Mouse (Mus musculus) intestine, embryonic 16.5 days (tissue): ENCODE measurements at regions not wholly inside any gene's neighbourhood (a gene's known extent, or its start where the extent isn't known, plus 50 kb on each side); places are given as distances from the start of the nearest gene placed in this dataset.

Experiments used
- ATAC-seq: fragments of 200-750 bp; cut with Nextera tagmentation; 2 replicates; pipeline ENCODE4 v1.8.0; 2017; ENCODE audit warnings: moderate TSS enrichment, moderate library complexity
- H3K27ac ChIP-seq: fragments of 300-500 bp; sonication (generic); 2 replicates; pipeline ENCODE4 v1.5.1; 2014; ENCODE audit warnings: mild to moderate bottlenecking, low read length
- H3K27me3 ChIP-seq: fragments of 300-500 bp; sonication (generic); replicated peaks from 2 replicates; pipeline ENCODE4 v1.6.1; 2014; ENCODE audit warnings: low read length, control low read depth, mixed read lengths; ENCODE audit not compliant: control insufficient read depth, insufficient read depth
- H3K36me3 ChIP-seq: fragments of 300-500 bp; sonication (generic); 2 replicates; pipeline ENCODE4 v1.6.1; 2014; ENCODE audit warnings: low read length, control low read depth; ENCODE audit not compliant: control insufficient read depth, insufficient read depth
- H3K4me1 ChIP-seq: fragments of 300-500 bp; sonication (generic); 2 replicates; pipeline ENCODE4 v1.6.1; 2014; ENCODE audit warnings: low read length, control low read depth, mixed read lengths; ENCODE audit not compliant: control insufficient read depth, insufficient read depth
- H3K4me2 ChIP-seq: fragments of 300-500 bp; sonication (generic); 2 replicates; pipeline ENCODE4 v1.6.1; 2014; ENCODE audit warnings: low read depth, low read length, control low read depth
- H3K4me3 ChIP-seq: fragments of 300-500 bp; sonication (generic); 2 replicates; pipeline ENCODE4 v1.5.1; 2014; ENCODE audit warnings: mild to moderate bottlenecking, low read length
- H3K9ac ChIP-seq: fragments of 300-500 bp; sonication (generic); 2 replicates; pipeline ENCODE4 v1.6.1; 2014; ENCODE audit warnings: low read depth, low read length
- H3K9me3 ChIP-seq: fragments of 300-500 bp; sonication (generic); 2 replicates; pipeline ENCODE4 v1.6.1; 2016; ENCODE audit warnings: low read length, control low read depth; ENCODE audit not compliant: control insufficient read depth
- WGBS: fragments of 180-500 bp; shearing (Covaris S2); extraction: QIAGEN DNeasy Blood & Tissue Kit; methylation state at CpG from one replicate; pipeline ENCODE4 v1.1.7; 2014; 5-methylcytosine and 5-hydroxymethylcytosine counted together

DNA sequence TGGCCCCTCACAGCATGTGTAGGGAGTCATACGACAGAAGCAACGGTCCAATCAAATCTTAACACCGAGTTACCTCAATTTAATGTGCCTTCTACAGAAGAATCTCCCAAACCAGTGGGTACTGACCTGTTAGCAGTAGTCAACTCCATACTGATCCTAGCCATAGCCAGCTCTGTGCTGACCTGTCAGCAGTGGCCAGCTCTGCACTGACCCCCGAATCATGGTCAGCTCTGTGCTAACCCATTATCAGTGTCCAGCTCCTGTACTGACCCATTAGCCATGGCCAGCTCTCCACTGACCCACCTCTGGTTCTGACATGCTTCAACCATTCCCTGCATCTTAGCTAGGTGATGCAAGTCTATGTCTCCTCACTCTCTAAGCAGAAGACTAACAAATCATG is 451.3 kb upstream of the Cdh4 start:
- no peak for ATAC-seq
- H3K4me1 ChIP-seq: no peaks in the 10 kb centered on the region
- WGBS: 89% methylated on average over 4 of the region's 4 CpGs
- H3K9me3 ChIP-seq: no peaks in the 10 kb centered on the region
- H3K4me3 ChIP-seq: no peak overlapping the region
- no peak overlapping the region for H3K4me2 ChIP-seq
- no peaks in the 10 kb centered on the region for H3K27me3 ChIP-seq
- H3K27ac ChIP-seq: no peak overlapping the region
- H3K9ac ChIP-seq: no peak overlapping the region
- H3K36me3 ChIP-seq: no peaks in the 10 kb centered on the region

DNA sequence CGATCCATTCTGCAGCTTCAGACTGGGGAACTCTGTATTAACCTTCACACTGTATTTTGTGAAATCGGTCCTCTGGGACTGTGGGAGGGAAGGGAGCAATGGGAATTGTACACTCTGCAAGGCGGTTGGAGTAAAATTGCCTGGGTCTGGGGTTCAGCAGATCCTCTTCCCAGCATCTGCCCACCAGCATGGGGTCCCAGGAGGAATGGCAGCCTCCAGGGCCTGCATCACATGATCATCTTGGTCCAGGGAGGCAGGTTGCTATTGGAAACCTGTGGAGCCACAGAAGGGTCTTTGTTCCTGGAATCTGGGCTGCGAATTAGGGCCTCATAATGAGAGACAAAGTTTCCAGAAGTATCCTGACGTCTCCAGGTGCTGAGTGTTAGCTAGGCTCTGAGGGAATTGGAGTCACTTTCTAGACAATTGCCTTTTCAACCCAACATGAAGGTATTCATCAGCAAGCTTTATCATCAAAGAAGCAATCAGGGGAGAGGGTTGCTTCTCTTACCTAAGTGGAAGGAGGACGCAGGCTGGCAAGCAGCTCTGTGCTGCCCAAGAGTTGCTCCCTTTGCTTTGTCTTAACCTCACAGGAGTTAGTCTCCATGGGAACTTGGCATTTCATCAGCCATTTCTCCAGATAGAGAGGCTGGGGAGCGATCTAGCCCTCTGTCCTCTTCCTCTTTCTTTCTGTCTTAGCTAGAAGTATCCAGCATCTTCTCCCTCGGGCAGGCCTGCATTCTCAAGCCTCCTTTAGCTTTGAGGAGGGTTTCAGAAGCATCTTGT is 449.7 kb upstream of the Cdh4 start:
- whole genome bisulfite sequencing: 78% methylated on average over 8 of the region's 8 CpGs
- Histone ChIP-seq H3K4me1 (no peaks in the 10 kb centered on the region), H3K9ac (no peak overlapping the region)

DNA sequence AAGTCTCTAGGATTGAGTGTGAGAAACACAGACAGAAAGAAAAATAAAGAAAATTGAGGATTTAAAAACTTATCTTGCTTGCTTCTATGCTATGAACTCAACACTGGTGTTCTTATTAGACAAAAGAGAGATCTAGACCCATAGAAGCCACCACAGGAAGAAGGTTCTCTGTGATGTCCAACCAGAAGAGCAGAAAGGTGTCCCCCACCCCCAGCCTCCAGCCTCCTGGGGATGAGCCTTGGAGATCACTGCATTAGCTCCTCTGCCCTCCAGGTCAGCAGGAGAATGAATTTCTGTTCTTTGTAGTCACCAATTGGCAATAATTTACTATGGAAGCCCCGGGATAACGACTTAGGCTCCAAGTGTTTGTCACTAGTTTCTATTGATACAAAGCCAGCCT is 444.3 kb upstream of the Cdh4 start:
- no peak overlapping the region for H3K9ac ChIP-seq
- H3K4me2 ChIP-seq: no peak overlapping the region
- H3K27me3 ChIP-seq: no peaks in the 10 kb centered on the region
- no peaks in the 10 kb centered on the region for H3K36me3 ChIP-seq
- ATAC-seq: no peak
- H3K4me3 ChIP-seq: no peak overlapping the region
- H3K27ac ChIP-seq: no peak overlapping the region
- 58% methylated on average over 2 of the region's 2 CpGs for WGBS
- H3K9me3 ChIP-seq: no peaks in the 10 kb centered on the region
- H3K4me1 ChIP-seq: no peaks in the 10 kb centered on the region

More for the DNA sequence above, 449.7 kb upstream of the Cdh4 start:
- Histone ChIP-seq H3K4me3 (no peak overlapping the region), H3K36me3 (no peaks in the 10 kb centered on the region), H3K4me2 (no peak overlapping the region), H3K9me3 (no peaks in the 10 kb centered on the region), H3K27me3 (no peaks in the 10 kb centered on the region), H3K27ac (no peak overlapping the region)
- ATAC-seq: no peak

DNA sequence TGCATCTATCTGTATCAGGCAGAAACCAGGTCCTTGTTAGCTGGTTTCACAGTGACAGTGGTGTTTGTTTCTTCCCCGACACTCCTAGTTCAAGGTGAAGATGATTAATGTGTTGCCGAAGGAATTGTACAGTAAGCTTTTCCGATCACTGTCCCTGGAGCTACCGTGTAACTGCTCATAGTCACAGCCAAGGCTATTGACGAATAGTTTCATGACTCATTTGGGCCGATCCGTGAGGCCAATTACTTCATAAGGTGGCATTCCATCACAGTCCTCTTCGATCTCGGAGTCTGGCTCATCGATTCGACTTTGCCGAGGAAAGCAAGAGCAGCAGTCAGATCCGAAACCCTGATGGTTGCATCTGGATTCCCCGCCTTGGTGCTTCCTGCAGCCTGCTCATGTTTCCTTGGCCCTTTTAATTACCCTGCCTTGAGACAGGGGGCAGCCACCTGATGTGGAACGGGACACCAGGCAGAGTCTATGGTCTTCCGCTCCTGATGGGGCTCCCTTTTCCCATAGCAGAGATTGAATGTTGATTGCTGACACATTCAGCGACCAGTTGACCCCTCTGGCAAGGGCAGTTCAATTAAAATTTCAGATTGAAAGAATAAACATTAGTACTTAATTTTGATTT is 441.7 kb upstream of the Cdh4 start:
- no peak for ATAC-seq
- H3K27me3 ChIP-seq: no peaks in the 10 kb centered on the region

DNA sequence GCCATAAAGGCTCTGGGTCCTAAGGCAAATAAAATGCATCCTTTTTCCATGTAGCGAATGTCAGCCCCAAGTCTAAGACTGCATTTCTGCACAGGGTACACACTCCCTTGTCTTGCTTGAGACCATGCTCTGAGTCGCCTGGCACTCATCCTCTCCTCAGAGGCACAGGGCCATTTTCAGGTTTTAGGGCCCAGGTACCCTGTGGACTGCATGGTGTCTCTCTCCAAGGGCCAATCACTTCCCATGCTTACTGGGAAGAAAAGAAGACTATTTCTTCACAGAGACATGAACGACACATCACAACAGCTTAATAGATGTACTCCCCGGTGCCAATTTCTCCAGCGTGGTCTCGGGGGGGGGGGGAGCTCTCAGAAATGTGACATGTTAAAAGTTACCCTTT is 434.5 kb upstream of the Cdh4 start:
- WGBS: 81% methylated on average over 6 of the region's 6 CpGs
- Histone ChIP-seq H3K4me2 (no peak overlapping the region), H3K27ac (no peak overlapping the region), H3K9ac (no peak overlapping the region), H3K4me1 (no peaks in the 10 kb centered on the region), H3K9me3 (no peaks in the 10 kb centered on the region), H3K4me3 (no peak overlapping the region), H3K36me3 (no peaks in the 10 kb centered on the region), H3K27me3 (no peaks in the 10 kb centered on the region)
- ATAC-seq: no peak

More for the DNA sequence above, 441.7 kb upstream of the Cdh4 start:
- no peak overlapping the region for H3K9ac ChIP-seq
- no peaks in the 10 kb centered on the region for H3K36me3 ChIP-seq
- H3K4me3 ChIP-seq: no peak overlapping the region
- H3K4me2 ChIP-seq: no peak overlapping the region
- no peaks in the 10 kb centered on the region for H3K9me3 ChIP-seq
- no peak overlapping the region for H3K27ac ChIP-seq
- 80% methylated on average over 17 of the region's 17 CpGs for WGBS
- H3K4me1 ChIP-seq: no peaks in the 10 kb centered on the region

DNA sequence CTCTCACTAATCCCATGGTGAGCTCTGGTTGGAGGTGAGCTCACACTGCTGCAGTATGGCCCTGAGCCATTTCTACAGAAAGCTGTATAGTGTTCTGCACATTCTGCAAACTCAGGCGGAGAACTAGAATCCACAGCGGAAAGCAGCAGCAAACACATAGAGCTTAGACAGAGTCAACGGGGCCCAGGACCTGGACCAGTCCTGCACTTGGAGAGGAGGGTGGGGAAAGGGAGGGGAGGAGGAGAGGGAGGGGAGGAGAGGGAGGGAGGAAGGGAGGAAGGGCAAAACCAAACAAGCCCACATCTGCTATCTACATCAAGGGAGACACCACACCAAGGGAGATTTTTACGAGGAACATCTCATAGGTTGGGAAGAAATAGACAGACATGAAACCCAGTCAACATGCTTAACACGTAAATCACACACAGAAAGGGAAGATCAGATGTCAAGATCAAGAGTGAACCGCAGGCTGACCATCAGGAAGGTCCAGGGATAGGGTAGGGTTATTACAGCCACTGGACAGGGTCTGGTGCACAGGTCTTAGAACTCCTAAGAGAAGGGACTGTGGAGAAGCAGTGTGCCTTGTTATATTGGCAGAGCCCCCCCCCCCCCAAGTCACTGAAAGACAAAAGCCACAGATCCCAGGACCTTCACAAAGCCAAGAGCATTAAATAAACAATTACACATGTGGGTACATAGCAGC is 428.2 kb upstream of the Cdh4 start:
- no peak overlapping the region for H3K4me3 ChIP-seq
- H3K27me3 ChIP-seq: no peaks in the 10 kb centered on the region
- no peak overlapping the region for H3K9ac ChIP-seq
- no peak for ATAC-seq
- no peaks in the 10 kb centered on the region for H3K4me1 ChIP-seq
- no peak overlapping the region for H3K27ac ChIP-seq
- no peaks in the 10 kb centered on the region for H3K9me3 ChIP-seq
- H3K4me2 ChIP-seq: no peak overlapping the region
- WGBS: 72% methylated on average over 6 of the region's 6 CpGs
- no peaks in the 10 kb centered on the region for H3K36me3 ChIP-seq

DNA sequence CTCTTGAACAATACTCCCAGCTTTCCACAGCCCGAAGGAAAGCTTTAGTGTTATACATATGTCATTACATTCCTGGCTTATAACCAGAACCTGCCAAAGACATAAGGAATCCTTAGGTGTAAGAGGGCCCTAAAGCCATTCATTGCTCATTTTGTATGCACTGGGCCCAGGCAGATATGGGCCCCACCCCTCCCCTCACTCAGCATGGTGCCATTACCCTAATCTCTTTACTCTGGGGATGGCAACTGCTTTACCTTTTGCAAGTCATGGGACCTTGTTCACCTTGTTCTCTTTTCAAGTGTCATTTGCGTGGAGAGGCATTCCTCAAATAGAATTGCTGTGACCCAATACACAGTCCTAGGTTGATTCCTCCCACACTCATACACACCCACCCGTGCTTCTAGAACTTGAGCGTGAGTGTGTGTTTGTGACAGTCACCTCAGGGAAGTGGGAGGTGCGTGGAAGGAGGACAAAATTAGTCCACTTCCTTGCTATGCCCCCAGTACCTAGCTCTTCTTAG is 419.5 kb upstream of the Cdh4 start:
- Histone ChIP-seq H3K9me3 (no peaks in the 10 kb centered on the region), H3K9ac (no peak overlapping the region), H3K27me3 (0 out of 2 replicates have a peak, but pooled peaks cover 4% of the 10 kb centered on the region), H3K27ac (no peak overlapping the region), H3K4me1 (no peaks in the 10 kb centered on the region), H3K4me3 (no peak overlapping the region), H3K36me3 (no peaks in the 10 kb centered on the region), H3K4me2 (no peak overlapping the region)
- WGBS: 71% methylated on average over 5 of the region's 5 CpGs
- ATAC-seq: no peak

DNA sequence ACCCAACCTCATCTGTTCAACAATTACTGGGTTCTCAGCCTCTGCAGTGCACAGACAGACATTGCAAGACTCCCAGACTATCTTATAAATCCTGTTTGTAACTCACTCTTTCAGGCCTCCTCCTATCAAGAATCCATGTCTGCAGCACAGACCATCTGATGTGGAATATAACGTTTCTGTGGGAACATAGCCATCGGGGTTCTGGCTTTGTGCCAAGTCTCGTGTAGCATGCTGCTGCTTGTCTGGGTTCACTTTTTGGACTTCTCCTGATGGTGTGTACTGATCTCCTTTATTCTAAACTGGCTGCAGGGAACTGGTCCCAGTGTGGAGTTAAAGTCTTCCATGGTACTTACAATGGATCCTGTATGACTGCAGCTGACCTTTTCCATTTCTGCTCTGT is 418.0 kb upstream of the Cdh4 start:
- Histone ChIP-seq H3K9me3 (no peaks in the 10 kb centered on the region), H3K4me3 (no peak overlapping the region), H3K4me2 (no peak overlapping the region), H3K9ac (no peak overlapping the region), H3K27me3 (0 out of 2 replicates have a peak, but pooled peaks cover 4% of the 10 kb centered on the region), H3K27ac (no peak overlapping the region), H3K4me1 (no peaks in the 10 kb centered on the region), H3K36me3 (no peaks in the 10 kb centered on the region)
- ATAC-seq: no peak
- WGBS: 33% methylated on average over 3 of the region's 3 CpGs

DNA sequence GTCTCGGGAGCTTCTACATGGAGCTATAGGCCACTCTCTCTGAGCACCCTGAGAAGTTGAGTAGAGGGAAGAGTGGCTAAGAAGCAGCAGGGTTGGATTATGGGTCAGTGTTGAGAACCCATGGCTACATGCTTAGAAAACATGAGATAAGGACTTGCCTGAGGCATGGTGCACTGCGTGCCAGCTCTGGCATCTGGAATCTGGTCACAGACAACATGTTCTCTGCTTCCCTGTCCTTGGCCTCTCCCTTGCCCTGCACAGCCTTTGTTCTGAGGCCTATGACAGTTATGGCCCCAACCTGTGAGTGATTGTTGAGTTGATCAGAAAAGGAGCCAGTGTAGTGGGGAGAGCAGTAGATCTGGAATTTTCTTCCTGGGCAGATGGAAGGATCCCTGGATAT is 409.1 kb upstream of the Cdh4 start:
- Histone ChIP-seq H3K27ac (no peak overlapping the region), H3K27me3 (no peaks in the 10 kb centered on the region), H3K9ac (no peak overlapping the region), H3K36me3 (no peaks in the 10 kb centered on the region), H3K4me3 (no peak overlapping the region), H3K9me3 (no peaks in the 10 kb centered on the region), H3K4me2 (no peak overlapping the region), H3K4me1 (no peaks in the 10 kb centered on the region)
- 82% methylated on average over 2 of the region's 2 CpGs for WGBS
- ATAC-seq: no peak
